Mouse (Mus musculus): ENCODE results near the gene Capns2. TPM values are rescaled to one million over a fixed set of nuclear protein-coding genes. Genes with fewer than 3 reads are reported as not detected.
A peak's percentile ranks its signal among the peaks of the same experiment; 100 is the strongest.
"Not testable (repeated sequence)": the region's sequence is repeated elsewhere in the genome, so short reads cannot be mapped to it uniquely, and the experiment has no call there.

Gene Capns2
- polyA plus RNA-seq, 1 experiment from 2014 or later: 0.46 TPM

GRCm38 (mm10) chr8:92881247-92881646 is 20.0 kb upstream of the Capns2 start:
- no peak overlapping the region for H3K27ac ChIP-seq (replicated peaks)
- H3K4me1 ChIP-seq: no peaks in the 10 kb centered on the region
- H3K9me3 ChIP-seq (replicated peaks): no peaks in the 10 kb centered on the region
- no peak overlapping the region for H3K4me3 ChIP-seq (replicated peaks)
- no peak for ATAC-seq (ENCODE audit: low FRiP score)
- 74% methylated on average over 4 of the region's 4 CpGs for WGBS
- peaks cover 8% of the 10 kb centered on the region for H3K36me3 ChIP-seq
- no peak overlapping the region for H3K9ac ChIP-seq (replicated peaks)
- H3K4me2 ChIP-seq: no peak overlapping the region
- no peaks in the 10 kb centered on the region for H3K27me3 ChIP-seq (replicated peaks)

- H3K27me3 ChIP-seq (replicated peaks): no peaks in the 10 kb centered on the region
- H3K9me3 ChIP-seq (replicated peaks): no peaks in the 10 kb centered on the region
- H3K4me1 ChIP-seq: no peaks in the 10 kb centered on the region
- no peak overlapping the region for H3K27ac ChIP-seq (replicated peaks)
- no peak overlapping the region for H3K4me3 ChIP-seq (replicated peaks)
- WGBS: 75% methylated on average over 2 of the region's 2 CpGs
- no peak overlapping the region for H3K4me2 ChIP-seq
- ATAC-seq (ENCODE audit: low FRiP score): no peak
- peaks cover 8% of the 10 kb centered on the region for H3K36me3 ChIP-seq
- H3K9ac ChIP-seq (replicated peaks): no peak overlapping the region
Measured at GRCm38 (mm10) chr8:92883771-92884170, 17.4 kb upstream of the Capns2 start.

- H3K4me1 ChIP-seq; H3K36me3 ChIP-seq; H3K9me3 ChIP-seq (replicated peaks); H3K4me2 ChIP-seq; H3K27ac ChIP-seq (replicated peaks); ATAC-seq (ENCODE audit: low FRiP score); H3K9ac ChIP-seq (replicated peaks); H3K27me3 ChIP-seq (replicated peaks); H3K4me3 ChIP-seq (replicated peaks): not testable (repeated sequence)
- WGBS: 84% methylated on average over 3 of the region's 3 CpGs
Measured at GRCm38 (mm10) chr8:92892216-92892615, 9.0 kb upstream of the Capns2 start.

- Histone ChIP-seq H3K36me3 (no peaks in the 10 kb centered on the region), H3K27me3 (replicated peaks) (no peaks in the 10 kb centered on the region), H3K4me3 (replicated peaks) (no peak overlapping the region), H3K9ac (replicated peaks) (no peak overlapping the region), H3K9me3 (replicated peaks) (no peaks in the 10 kb centered on the region), H3K4me1 (peaks cover 8% of the 10 kb centered on the region; the same call in 1 of the 2 replicates), H3K27ac (replicated peaks) (no peak overlapping the region), H3K4me2 (no peak overlapping the region)
- WGBS: 89% methylated on average over 2 of the region's 2 CpGs
- no peak for ATAC-seq (ENCODE audit: low FRiP score)
Measured at GRCm38 (mm10) chr8:92893870-92894269, 7.3 kb upstream of the Capns2 start.

GRCm38 (mm10) chr8:92895053-92895452 is 6.2 kb upstream of the Capns2 start:
- ATAC-seq (ENCODE audit: low FRiP score): no peak
- Histone ChIP-seq H3K4me3 (replicated peaks) (no peak overlapping the region), H3K4me2 (no peak overlapping the region), H3K9me3 (replicated peaks) (no peaks in the 10 kb centered on the region), H3K27me3 (replicated peaks) (no peaks in the 10 kb centered on the region), H3K4me1 (peaks cover 8% of the 10 kb centered on the region; the same call in 1 of the 2 replicates), H3K27ac (replicated peaks) (no peak overlapping the region), H3K36me3 (no peaks in the 10 kb centered on the region), H3K9ac (replicated peaks) (no peak overlapping the region)
- WGBS: 65% methylated on average over 7 of the region's 7 CpGs

- Histone ChIP-seq H3K36me3 (no peaks in the 10 kb centered on the region), H3K4me2 (no peak overlapping the region), H3K4me1 (peaks cover 8% of the 10 kb centered on the region; the same call in 1 of the 2 replicates), H3K4me3 (replicated peaks) (no peak overlapping the region), H3K9ac (replicated peaks) (no peak overlapping the region), H3K27me3 (replicated peaks) (no peaks in the 10 kb centered on the region), H3K27ac (replicated peaks) (no peak overlapping the region), H3K9me3 (replicated peaks) (no peaks in the 10 kb centered on the region)
- ATAC-seq (ENCODE audit: low FRiP score): no peak
- 89% methylated on average over 1 of the region's 1 CpGs for WGBS
Measured at GRCm38 (mm10) chr8:92896056-92896455, 5.2 kb upstream of the Capns2 start.

GRCm38 (mm10) chr8:92896611-92897010 is 4.6 kb upstream of the Capns2 start:
- Histone ChIP-seq H3K27ac (replicated peaks) (no peak overlapping the region), H3K4me2 (no peak overlapping the region), H3K9me3 (replicated peaks) (no peaks in the 10 kb centered on the region), H3K27me3 (replicated peaks) (no peaks in the 10 kb centered on the region), H3K36me3 (no peaks in the 10 kb centered on the region), H3K9ac (replicated peaks) (no peak overlapping the region), H3K4me3 (replicated peaks) (no peak overlapping the region), H3K4me1 (peaks cover 8% of the 10 kb centered on the region; the same call in 1 of the 2 replicates)
- ATAC-seq (ENCODE audit: low FRiP score): no peak
- WGBS: 79% methylated on average over 5 of the region's 5 CpGs

- 75% methylated on average over 4 of the region's 4 CpGs for WGBS
- Histone ChIP-seq H3K9ac (replicated peaks) (no peak overlapping the region), H3K27me3 (replicated peaks) (no peaks in the 10 kb centered on the region), H3K9me3 (replicated peaks) (no peaks in the 10 kb centered on the region), H3K4me3 (replicated peaks) (no peak overlapping the region), H3K27ac (replicated peaks) (no peak overlapping the region), H3K36me3 (no peaks in the 10 kb centered on the region), H3K4me1 (peaks cover 10% of the 10 kb centered on the region), H3K4me2 (no peak overlapping the region)
- ATAC-seq (ENCODE audit: low FRiP score): no peak
Measured at GRCm38 (mm10) chr8:92897794-92898193, 3.4 kb upstream of the Capns2 start.

- peak; percentile 45; the same call in 1 of the 2 replicates for ATAC-seq (ENCODE audit: low FRiP score)
- Histone ChIP-seq H3K36me3 (no peaks in the 10 kb centered on the region), H3K4me1 (peaks cover 18% of the 10 kb centered on the region), H3K4me2 (no peak overlapping the region), H3K27me3 (replicated peaks) (no peaks in the 10 kb centered on the region), H3K27ac (replicated peaks) (no peak overlapping the region), H3K4me3 (replicated peaks) (no peak overlapping the region), H3K9ac (replicated peaks) (no peak overlapping the region), H3K9me3 (replicated peaks) (no peaks in the 10 kb centered on the region)
- 68% methylated on average over 9 of the region's 9 CpGs for WGBS
Measured at GRCm38 (mm10) chr8:92899590-92899989, 1.6 kb upstream of the Capns2 start.

GRCm38 (mm10) chr8:92902981-92903380 is 1.8 kb downstream of the Capns2 start:
- Histone ChIP-seq H3K4me3 (replicated peaks) (no peak overlapping the region), H3K9me3 (replicated peaks) (no peaks in the 10 kb centered on the region), H3K4me1 (peaks cover 10% of the 10 kb centered on the region; the same call in 1 of the 2 replicates), H3K27ac (replicated peaks) (no peak overlapping the region), H3K9ac (replicated peaks) (no peak overlapping the region), H3K27me3 (replicated peaks) (no peaks in the 10 kb centered on the region), H3K4me2 (no peak overlapping the region), H3K36me3 (no peaks in the 10 kb centered on the region)
- WGBS: 77% methylated on average over 2 of the region's 2 CpGs
- no peak for ATAC-seq (ENCODE audit: low FRiP score)

- Histone ChIP-seq H3K9me3 (replicated peaks) (no peaks in the 10 kb centered on the region), H3K4me3 (replicated peaks) (no peak overlapping the region), H3K27me3 (replicated peaks) (no peaks in the 10 kb centered on the region), H3K27ac (replicated peaks) (no peak overlapping the region), H3K4me2 (no peak overlapping the region), H3K9ac (replicated peaks) (no peak overlapping the region), H3K4me1 (peaks cover 10% of the 10 kb centered on the region; the same call in 1 of the 2 replicates), H3K36me3 (no peaks in the 10 kb centered on the region)
- WGBS: 84% methylated on average over 11 of the region's 11 CpGs
- ATAC-seq (ENCODE audit: low FRiP score): no peak
Measured at GRCm38 (mm10) chr8:92903488-92904135, 2.4 kb downstream of the Capns2 start.

- WGBS: 93% methylated on average over 9 of the region's 9 CpGs
- no peak overlapping the region for H3K4me2 ChIP-seq
Measured at GRCm38 (mm10) chr8:92906553-92906952, 5.3 kb downstream of the Capns2 start.

More at GRCm38 (mm10) chr8:92906553-92906952, 5.3 kb downstream of the Capns2 start:
- Histone ChIP-seq H3K9me3 (replicated peaks) (no peaks in the 10 kb centered on the region), H3K36me3 (0 out of 2 replicates have a peak, but pooled peaks cover 3% of the 10 kb centered on the region), H3K27ac (replicated peaks) (no peak overlapping the region), H3K4me3 (replicated peaks) (no peak overlapping the region), H3K9ac (replicated peaks) (no peak overlapping the region), H3K4me1 (peaks cover 10% of the 10 kb centered on the region; the same call in 1 of the 2 replicates), H3K27me3 (replicated peaks) (no peaks in the 10 kb centered on the region)
- no peak for ATAC-seq (ENCODE audit: low FRiP score)

Measured in neural tube, embryonic 15.5 days (tissue).